Mouse (Mus musculus) erythroblast, embryonic 14.5 days (primary cell): ENCODE measurements around the gene Smarce1.

Experiments used
- GATA1 ChIP-seq: IDR thresholded peaks from 2 replicates; pipeline ENCODE4 v1.6.1; 2012; ENCODE audit warnings: low read length, inconsistent platforms, mixed read lengths
- TAL1 ChIP-seq: IDR thresholded peaks from 3 replicates; pipeline ENCODE4 v1.6.1; 2012; ENCODE audit warnings: low read length, inconsistent platforms, mixed read lengths

DNA sequence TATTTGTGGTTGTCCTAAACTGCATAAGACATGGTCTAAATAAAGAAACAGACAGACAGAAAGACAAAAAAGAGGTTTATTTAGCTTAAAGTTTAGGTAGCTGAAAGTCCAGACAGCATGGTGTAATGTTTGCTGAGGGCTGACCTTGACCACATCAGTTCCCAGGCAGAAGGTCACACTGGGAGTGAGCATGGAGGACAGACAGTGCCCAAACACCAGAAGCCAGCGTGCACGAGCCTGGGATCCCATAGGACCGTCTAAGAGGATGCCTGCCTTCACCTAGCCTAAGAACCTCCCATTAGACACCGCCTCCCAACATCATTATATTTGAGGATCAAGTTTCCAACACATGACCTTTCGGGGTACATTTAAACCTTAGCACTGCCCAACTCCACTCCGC, 44.8 kb upstream of the Smarce1 start:
- TF ChIP-seq GATA1 (no peak), TAL1 (no peak)
